Mouse (Mus musculus) lung, embryonic 14.5 days (tissue): ENCODE measurements around the gene Adamts12. TPM values are rescaled to one million over a fixed set of nuclear protein-coding genes. Genes with fewer than 3 reads are reported as not detected.

Experiments used
- ATAC-seq: fragments of 200-750 bp; cut with Nextera tagmentation; 2 replicates; pipeline ENCODE4 v1.8.0; 2017; ENCODE audit warnings: mild to moderate bottlenecking, moderate TSS enrichment, moderate library complexity; ENCODE audit not compliant: insufficient read depth
- DNase-seq: peaks from one replicate; pipeline ENCODE4 v3.0.0-alpha.2; 2015
- H3K27ac ChIP-seq: fragments of 300-500 bp; sonication (generic); 2 replicates; pipeline ENCODE4 v1.5.1; 2014; ENCODE audit warnings: low read depth, mild to moderate bottlenecking, moderate library complexity
- H3K27me3 ChIP-seq: fragments of 300-500 bp; sonication (generic); 2 replicates; pipeline ENCODE4 v1.6.1; 2014; ENCODE audit warnings: low read length, control low read depth; ENCODE audit not compliant: insufficient read depth
- H3K36me3 ChIP-seq: fragments of 300-500 bp; sonication (generic); 2 replicates; pipeline ENCODE4 v1.6.1; 2014; ENCODE audit warnings: control low read depth; ENCODE audit not compliant: insufficient read depth
- H3K4me1 ChIP-seq: fragments of 300-500 bp; sonication (generic); 2 replicates; pipeline ENCODE4 v1.6.1; 2014; ENCODE audit warnings: antibody characterized with exemption, control low read depth; ENCODE audit not compliant: insufficient read depth
- H3K4me2 ChIP-seq: fragments of 300-500 bp; sonication (generic); 2 replicates; pipeline ENCODE4 v1.6.1; 2014; ENCODE audit warnings: mild to moderate bottlenecking
- H3K4me3 ChIP-seq: fragments of 300-500 bp; sonication (generic); 2 replicates; pipeline ENCODE4 v1.5.1; 2014; ENCODE audit warnings: low read depth, low read length
- H3K9ac ChIP-seq: fragments of 300-500 bp; sonication (generic); 2 replicates; pipeline ENCODE4 v1.6.1; 2014
- H3K9me3 ChIP-seq: fragments of 300-500 bp; sonication (generic); 2 replicates; pipeline ENCODE4 v1.6.1; 2016; ENCODE audit warnings: low read depth, low read length, control low read depth
- CTCF ChIP-seq: IDR thresholded peaks from 2 replicates; pipeline ENCODE4 v1.5.1; 2016; ENCODE audit warnings: antibody characterized with exemption, low read depth
- WGBS: fragments of 180-500 bp; shearing (Covaris S2); extraction: QIAGEN DNeasy Blood & Tissue Kit; methylation state at CpG from one replicate; pipeline ENCODE4 v1.1.7; 2014; 5-methylcytosine and 5-hydroxymethylcytosine counted together
- polyA plus RNA-seq: library from polyadenylated mRNA; unstranded; fragments of >200 nt; fragmentation: Nextera tagmentation; extraction: Ambion mirVana; gene quantifications from 2 replicates; pipeline ENCODE4 v1.2.1, GENCODE M21; 2014

Adamts12 gene
- polyA plus RNA-seq, 1 experiment from 2014 or later, result 7.0 TPM

DNA sequence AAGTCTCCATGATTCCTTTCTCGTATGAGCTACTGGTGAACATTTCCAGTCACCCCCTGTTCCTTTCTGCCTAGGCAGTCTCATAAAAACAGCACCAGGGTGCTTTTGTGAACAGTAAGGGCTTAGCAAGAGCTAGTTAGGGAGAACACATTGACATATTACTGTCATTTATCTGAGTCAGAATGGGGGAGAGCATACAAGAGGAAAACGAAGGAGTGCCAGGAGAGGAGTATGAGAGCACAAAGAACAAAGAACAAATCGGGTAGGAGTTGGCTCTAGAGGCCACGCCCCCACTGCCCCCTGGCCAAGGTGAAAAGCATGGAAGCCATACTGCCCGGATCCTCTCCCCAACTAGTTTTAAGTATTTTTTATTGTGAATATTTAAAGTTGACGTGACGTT is 34.4 kb downstream of the Adamts12 start:
- no peak for ATAC-seq
- Histone ChIP-seq H3K4me3 (no peak overlapping the region), H3K9ac (no peak overlapping the region), H3K4me1 (no peaks in the 10 kb centered on the region), H3K36me3 (no peaks in the 10 kb centered on the region), H3K9me3 (no peaks in the 10 kb centered on the region), H3K4me2 (no peak overlapping the region), H3K27me3 (no peaks in the 10 kb centered on the region), H3K27ac (no peak overlapping the region)
- TF ChIP-seq CTCF, result no peak
- DNase-seq, result no peak
- 63% methylated on average over 7 of the region's 7 CpGs for WGBS

DNA sequence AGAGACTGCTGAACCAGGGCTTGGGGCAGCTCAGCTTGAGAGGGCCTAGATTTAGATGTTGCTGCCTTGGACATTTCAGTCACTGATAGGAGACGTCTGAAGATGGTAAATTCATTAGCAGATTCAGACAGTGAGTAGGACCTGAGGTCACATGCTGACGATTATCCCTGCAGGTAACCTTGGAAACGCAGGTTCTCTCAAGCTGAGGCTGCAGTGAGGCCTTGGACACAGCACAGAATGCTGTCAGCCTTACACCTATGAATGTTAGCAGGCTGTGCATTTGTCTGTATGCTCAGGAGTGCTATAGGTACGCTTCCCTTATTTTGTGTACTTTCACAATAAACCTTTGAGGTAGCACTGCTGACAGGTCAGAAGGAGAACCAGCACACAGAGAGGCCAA is 36.3 kb downstream of the Adamts12 start:
- no peak for ATAC-seq
- WGBS, result 59% methylated on average over 4 of the region's 4 CpGs
- DNase-seq, result no peak
- no peak overlapping the region for H3K27ac ChIP-seq
- H3K9ac ChIP-seq, result no peak overlapping the region
- H3K36me3 ChIP-seq, result no peaks in the 10 kb centered on the region
- no peaks in the 10 kb centered on the region for H3K27me3 ChIP-seq
- no peak overlapping the region for H3K4me3 ChIP-seq
- H3K9me3 ChIP-seq, result no peaks in the 10 kb centered on the region
- no peaks in the 10 kb centered on the region for H3K4me1 ChIP-seq
- TF ChIP-seq CTCF, result no peak
- no peak overlapping the region for H3K4me2 ChIP-seq

DNA sequence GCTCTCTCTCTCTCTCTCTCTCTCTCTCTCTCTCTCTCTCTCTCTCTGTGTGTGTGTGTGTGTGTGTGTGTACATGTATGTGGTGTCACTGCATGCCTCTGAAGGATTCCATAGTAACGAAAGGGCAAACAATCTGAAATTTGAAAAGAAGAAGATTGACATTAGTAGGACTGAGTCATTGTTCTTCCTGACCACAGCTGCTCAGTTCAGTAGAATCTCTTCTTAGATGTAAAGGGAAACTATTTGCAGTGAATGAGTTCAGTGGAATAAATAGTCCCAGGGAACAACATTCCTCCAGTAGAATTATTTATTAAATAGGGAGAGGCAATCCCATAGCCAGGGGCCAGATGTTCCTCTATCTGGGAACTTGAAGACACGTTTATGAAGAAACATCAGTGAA is 40.5 kb downstream of the Adamts12 start:
- H3K9me3 ChIP-seq, result no peaks in the 10 kb centered on the region
- no peak overlapping the region for H3K27ac ChIP-seq
- no peaks in the 10 kb centered on the region for H3K36me3 ChIP-seq
- no peak overlapping the region for H3K4me3 ChIP-seq
- no peak for TF ChIP-seq CTCF
- DNase-seq, result no peak
- H3K27me3 ChIP-seq, result no peaks in the 10 kb centered on the region
- H3K9ac ChIP-seq, result no peak overlapping the region
- no peak for ATAC-seq
- H3K4me2 ChIP-seq, result no peak overlapping the region
- whole genome bisulfite sequencing, result 59% methylated on average over 2 of the region's 2 CpGs
- H3K4me1 ChIP-seq, result no peaks in the 10 kb centered on the region

DNA sequence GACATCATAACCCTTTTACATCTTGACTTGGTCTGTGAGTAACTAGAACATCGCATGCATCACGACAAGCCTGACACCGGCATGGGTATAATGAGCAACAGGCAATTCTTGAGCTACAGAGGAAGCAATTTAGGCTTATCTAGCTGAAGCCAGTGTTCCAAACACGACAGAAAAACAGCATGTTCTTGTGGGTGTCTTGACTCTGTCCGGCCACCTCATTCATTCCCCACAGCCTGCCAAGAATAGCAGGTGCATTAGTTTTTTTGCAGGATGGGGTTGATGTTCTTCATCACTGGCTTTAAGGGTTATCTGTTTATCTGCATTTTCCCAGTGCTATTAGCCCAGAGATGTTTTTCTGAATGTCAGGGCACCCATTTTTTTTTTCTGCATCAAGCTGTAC is 42.8 kb downstream of the Adamts12 start:
- H3K27ac ChIP-seq, result no peak overlapping the region
- H3K4me1 ChIP-seq, result no peaks in the 10 kb centered on the region
- H3K27me3 ChIP-seq, result no peaks in the 10 kb centered on the region
- DNase-seq (no peak), ATAC-seq (no peak)
- no peak overlapping the region for H3K4me3 ChIP-seq
- 70% methylated on average over 5 of the region's 5 CpGs for WGBS
- H3K9me3 ChIP-seq, result no peaks in the 10 kb centered on the region
- no peak overlapping the region for H3K4me2 ChIP-seq
- H3K9ac ChIP-seq, result no peak overlapping the region
- no peaks in the 10 kb centered on the region for H3K36me3 ChIP-seq
- TF ChIP-seq CTCF, result no peak

DNA sequence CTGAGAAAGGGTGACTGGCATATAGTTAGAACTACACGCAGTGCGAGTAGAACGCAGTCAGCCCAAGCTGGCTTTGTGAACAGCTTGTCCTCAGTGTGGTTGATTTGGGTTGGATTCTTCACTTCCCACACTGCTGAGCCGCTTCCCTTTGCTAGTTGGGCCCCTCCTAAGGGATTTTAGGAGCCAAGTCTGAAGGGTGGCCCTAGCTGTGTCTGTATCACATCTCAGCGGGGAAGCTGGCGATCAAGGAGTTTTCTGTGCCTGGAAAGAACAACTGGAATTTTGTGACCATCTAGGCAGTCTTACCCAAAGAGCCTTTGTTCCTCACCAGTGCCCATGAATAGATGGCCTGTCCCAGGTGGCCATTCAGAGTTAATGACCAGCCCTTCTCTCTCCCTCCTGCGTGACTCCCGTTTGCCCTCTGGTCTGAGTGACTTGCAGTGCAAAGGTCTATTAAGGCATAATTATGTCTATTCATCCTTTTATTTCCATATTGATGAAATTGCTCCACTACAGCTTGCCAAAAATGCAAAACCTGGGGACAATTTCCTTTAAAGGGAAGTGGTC is 50.1 kb downstream of the Adamts12 start:
- no peak for DNase-seq
- no peak overlapping the region for H3K9ac ChIP-seq
- 0 out of 2 replicates have a peak, but pooled peaks cover 3% of the 10 kb centered on the region for H3K4me1 ChIP-seq
- ATAC-seq, result no peak
- no peaks in the 10 kb centered on the region for H3K27me3 ChIP-seq
- TF ChIP-seq CTCF, result no peak
- H3K9me3 ChIP-seq, result no peaks in the 10 kb centered on the region
- no peak overlapping the region for H3K4me2 ChIP-seq
- WGBS, result 76% methylated on average over 8 of the region's 8 CpGs
- H3K27ac ChIP-seq, result no peak overlapping the region
- H3K4me3 ChIP-seq, result no peak overlapping the region
- H3K36me3 ChIP-seq, result no peaks in the 10 kb centered on the region

DNA sequence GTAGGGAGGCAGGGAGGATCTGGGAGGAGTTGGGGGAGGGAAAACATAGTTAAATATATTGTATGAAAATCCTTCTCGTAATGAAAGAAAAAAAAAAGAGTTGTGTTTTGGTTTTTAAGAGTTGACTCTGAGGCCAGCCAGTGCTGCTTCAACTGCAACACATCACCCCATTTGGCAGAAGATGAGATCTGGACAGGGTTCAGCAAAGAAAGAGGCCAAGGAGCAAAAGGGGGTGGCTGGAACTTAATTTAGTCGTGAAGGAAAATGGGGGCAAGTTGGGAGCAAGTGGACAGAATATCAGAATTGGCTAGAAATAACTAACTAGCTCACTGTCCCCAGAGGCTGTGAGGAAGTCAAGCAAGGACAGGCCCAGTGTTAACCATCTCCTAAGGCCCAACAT is 51.7 kb downstream of the Adamts12 start:
- no peak overlapping the region for H3K27ac ChIP-seq
- H3K9me3 ChIP-seq, result no peaks in the 10 kb centered on the region
- 0 out of 2 replicates have a peak, but pooled peaks have one; percentile 38 for ATAC-seq
- peak; percentile 65 for DNase-seq
- no peak overlapping the region for H3K4me3 ChIP-seq
- no peaks in the 10 kb centered on the region for H3K27me3 ChIP-seq
- WGBS, result 42% methylated on average over 2 of the region's 2 CpGs
- H3K9ac ChIP-seq, result no peak overlapping the region
- H3K4me1 ChIP-seq, result 0 out of 2 replicates have a peak, but pooled peaks cover 3% of the 10 kb centered on the region
- TF ChIP-seq CTCF, result no peak
- no peak overlapping the region for H3K4me2 ChIP-seq
- no peaks in the 10 kb centered on the region for H3K36me3 ChIP-seq

DNA sequence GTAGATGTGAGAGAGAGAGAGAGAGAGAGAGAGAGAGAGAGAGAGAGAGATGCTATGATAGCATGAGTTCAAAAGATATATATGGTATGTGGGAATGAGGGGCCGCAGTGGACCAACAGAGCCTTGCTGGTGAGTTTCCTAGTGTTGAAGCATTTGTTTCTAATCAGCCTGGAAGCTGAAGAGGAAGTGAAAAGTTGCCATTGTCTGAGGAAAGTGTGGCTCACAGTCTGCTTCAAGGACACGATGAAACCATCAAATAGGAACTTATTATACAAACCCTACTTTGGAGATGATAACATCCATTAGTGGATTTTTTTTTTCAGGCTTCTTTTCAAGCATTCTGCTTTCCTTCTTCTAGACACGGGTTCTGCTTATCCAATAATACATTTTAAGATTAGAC is 52.3 kb downstream of the Adamts12 start:
- H3K27me3 ChIP-seq, result no peaks in the 10 kb centered on the region

More for the DNA sequence above, 52.3 kb downstream of the Adamts12 start:
- no peak for DNase-seq
- H3K9ac ChIP-seq, result no peak overlapping the region
- no peak for TF ChIP-seq CTCF
- no peak overlapping the region for H3K4me3 ChIP-seq
- H3K4me1 ChIP-seq, result 0 out of 2 replicates have a peak, but pooled peaks cover 3% of the 10 kb centered on the region
- WGBS, result 46% methylated on average over 3 of the region's 3 CpGs
- no peaks in the 10 kb centered on the region for H3K9me3 ChIP-seq
- H3K36me3 ChIP-seq, result no peaks in the 10 kb centered on the region
- no peak for ATAC-seq
- no peak overlapping the region for H3K4me2 ChIP-seq
- H3K27ac ChIP-seq, result no peak overlapping the region
